Mouse (Mus musculus): ENCODE data around the gene Magix. TPM values are rescaled to one million over a fixed set of nuclear protein-coding genes. Genes with fewer than 3 reads are reported as not detected.

Magix gene
- polyA plus RNA-seq, 1 experiment from 2014 or later: 0.09 TPM

GRCm38 (mm10) chrX:7672739-7673138 lies 8.3 kb downstream of the Magix start:
- Histone ChIP-seq H3K4me2 (no peak overlapping the region), H3K36me3 (ENCODE audit: poor library complexity, severe bottlenecking) (no peaks in the 10 kb centered on the region), H3K4me1 (no peaks in the 10 kb centered on the region), H3K4me3 (no peak overlapping the region), H3K27me3 (no peaks in the 10 kb centered on the region), H3K9ac (no peak overlapping the region), H3K9me3 (replicated peaks) (no peaks in the 10 kb centered on the region; the same call in none of the 2 replicates), H3K27ac (no peak overlapping the region)
- WGBS: 66% methylated on average over 6 of the region's 6 CpGs
- no peak for ATAC-seq

DNA sequence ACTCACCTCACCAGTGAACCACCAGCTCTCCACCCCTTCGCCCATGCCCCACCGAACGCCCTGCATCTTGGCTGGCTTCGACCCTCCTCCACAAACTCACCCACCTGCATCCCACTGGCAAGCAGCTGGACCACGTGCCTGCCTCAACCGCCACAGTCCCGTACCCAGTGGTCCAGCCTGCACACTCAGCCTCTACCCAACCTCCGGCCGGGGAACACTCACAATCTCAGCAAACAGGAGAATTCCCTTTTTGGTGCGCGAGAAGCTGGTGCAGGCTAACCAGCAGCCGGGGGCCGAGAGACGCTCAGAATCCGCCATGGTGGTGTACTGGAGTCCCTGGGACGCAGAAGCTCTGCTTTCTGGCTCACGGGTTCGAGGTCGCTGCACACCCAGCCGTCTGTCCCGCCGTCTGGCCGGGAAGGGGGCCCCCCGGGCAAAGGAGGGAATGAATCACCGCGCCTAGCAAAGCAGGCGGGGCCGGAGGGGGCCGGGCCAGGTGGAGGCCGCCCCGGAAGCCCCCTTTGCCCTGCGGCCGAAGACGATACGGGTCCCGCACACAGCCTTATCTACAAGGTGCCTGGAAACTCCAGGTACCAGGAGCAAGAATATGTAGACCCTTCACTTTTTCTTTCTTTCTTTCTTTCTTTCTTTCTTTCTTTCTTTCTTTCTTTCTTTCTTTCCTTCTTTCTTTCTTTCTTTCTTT lies 10.0 kb downstream of the Magix start, which contains the start of gene Plp2:
Gene Plp2 (minus strand): TSS at position 470 of the 703 bp plus-strand sequence.
- peak within 1 kb of the TSS; percentile 65 for H3K27ac ChIP-seq
- no peaks in the 10 kb centered on the region; the same call in 1 of the 2 replicates for H3K9me3 ChIP-seq (replicated peaks)
- H3K27me3 ChIP-seq: no peaks in the 10 kb centered on the region
- no peaks in the 10 kb centered on the region for H3K4me1 ChIP-seq
- WGBS: 18% methylated on average over 20 of the region's 36 CpGs
- H3K36me3 ChIP-seq (ENCODE audit: poor library complexity, severe bottlenecking): peaks cover 8% of the 10 kb centered on the region; the same call in 1 of the 2 replicates
- peak within 1 kb of the TSS; percentile 43 for H3K4me3 ChIP-seq
- peak within 1 kb of the TSS; percentile 59 for H3K9ac ChIP-seq
- peak within 1 kb of the TSS; percentile 58 for H3K4me2 ChIP-seq
- ATAC-seq: peak; percentile 72

DNA sequence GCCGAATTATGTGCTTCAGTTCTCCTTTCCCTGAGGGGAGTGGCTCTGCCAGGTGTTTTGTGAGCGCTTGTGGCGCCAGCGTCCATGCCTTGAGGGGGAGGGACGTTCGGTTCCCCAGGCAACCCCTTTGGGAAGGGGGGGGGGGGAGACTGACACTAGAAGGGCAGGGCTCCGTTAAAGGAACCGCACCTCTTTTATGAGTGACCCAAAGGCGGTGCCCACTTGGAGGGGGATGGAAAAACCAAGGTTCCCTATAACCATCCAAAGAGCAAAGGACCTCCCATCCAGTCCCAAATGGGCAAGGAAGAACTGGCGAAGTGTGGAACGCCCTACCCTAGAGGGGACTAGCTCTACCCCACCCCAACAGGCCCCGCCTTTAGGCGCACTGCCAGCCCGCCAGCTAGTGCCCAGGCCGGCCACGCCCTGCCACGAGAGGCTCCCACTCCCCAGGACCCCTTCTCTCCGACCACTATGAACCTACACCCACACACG lies 10.6 kb downstream of the Magix start:
- H3K9me3 ChIP-seq (replicated peaks): no peaks in the 10 kb centered on the region; the same call in 1 of the 2 replicates
- ATAC-seq: peak; percentile 81
- peak overlapping the region; percentile 59 for H3K9ac ChIP-seq
- peak overlapping the region; percentile 58 for H3K4me2 ChIP-seq
- peak overlapping the region; percentile 43 for H3K4me3 ChIP-seq
- H3K36me3 ChIP-seq (ENCODE audit: poor library complexity, severe bottlenecking): peaks cover 8% of the 10 kb centered on the region; the same call in 1 of the 2 replicates
- WGBS: 20% methylated on average over 19 of the region's 19 CpGs
- peak overlapping the region; percentile 65 for H3K27ac ChIP-seq
- H3K4me1 ChIP-seq: no peaks in the 10 kb centered on the region
- no peaks in the 10 kb centered on the region for H3K27me3 ChIP-seq

- 76% methylated on average over 21 of the region's 21 CpGs for WGBS
- no peak overlapping the region for H3K4me3 ChIP-seq
- no peak for ATAC-seq
- no peaks in the 10 kb centered on the region for H3K9me3 ChIP-seq (replicated peaks)
- H3K27ac ChIP-seq: no peak overlapping the region
- H3K27me3 ChIP-seq: no peaks in the 10 kb centered on the region
- no peak overlapping the region for H3K4me2 ChIP-seq
- H3K4me1 ChIP-seq: no peaks in the 10 kb centered on the region
- no peak overlapping the region for H3K9ac ChIP-seq
- H3K36me3 ChIP-seq (ENCODE audit: poor library complexity, severe bottlenecking): peaks cover 8% of the 10 kb centered on the region; the same call in 1 of the 2 replicates
Observed at GRCm38 (mm10) chrX:7665739-7666502, 15.1 kb downstream of the Magix start.

DNA sequence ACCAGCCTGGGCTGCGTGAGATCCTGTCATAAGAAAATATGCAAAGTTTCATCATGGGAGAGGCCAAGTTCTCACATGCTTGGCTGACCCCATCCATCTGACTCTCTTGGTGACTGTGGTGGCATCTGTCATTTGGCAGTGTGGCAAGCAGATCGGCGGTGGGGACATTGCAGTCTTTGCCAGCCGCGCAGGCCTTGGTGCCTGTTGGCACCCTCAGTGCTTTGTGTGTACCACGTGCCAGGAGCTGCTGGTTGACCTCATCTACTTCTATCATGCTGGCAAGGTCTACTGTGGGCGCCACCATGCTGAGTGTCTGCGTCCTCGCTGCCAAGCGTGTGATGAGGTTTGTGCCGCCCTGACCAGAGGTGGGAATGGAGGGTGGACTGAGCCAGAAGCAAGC lies 16.3 kb downstream of the Magix start:
- H3K9me3 ChIP-seq (replicated peaks): no peaks in the 10 kb centered on the region
- 87% methylated on average over 11 of the region's 11 CpGs for WGBS
- ATAC-seq: no peak

DNA sequence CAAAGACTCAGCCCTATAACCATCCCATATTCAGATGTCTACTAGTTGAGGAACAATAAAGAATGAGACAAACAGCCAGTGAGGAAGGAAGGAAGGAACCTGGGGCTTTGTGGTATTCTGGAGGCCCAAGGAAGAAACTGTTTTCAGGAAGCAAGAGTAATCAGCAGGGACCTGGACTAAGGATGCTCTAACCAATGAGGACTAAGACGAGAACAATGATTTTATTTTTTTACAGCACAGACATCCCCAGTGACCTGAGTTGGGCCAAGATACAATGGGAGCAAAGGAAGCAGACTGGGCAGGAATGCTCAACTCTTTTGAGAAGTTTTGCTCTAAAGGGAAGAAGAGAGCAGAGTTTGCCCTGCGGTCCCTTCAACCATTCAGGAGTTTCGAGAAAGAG lies 18.1 kb downstream of the Magix start:
- no peaks in the 10 kb centered on the region for H3K27me3 ChIP-seq
- H3K4me1 ChIP-seq: 0 out of 2 replicates have a peak, but pooled peaks cover 9% of the 10 kb centered on the region
- H3K9me3 ChIP-seq (replicated peaks): no peaks in the 10 kb centered on the region
- WGBS: 92% methylated on average over 3 of the region's 3 CpGs
- H3K4me2 ChIP-seq: no peak overlapping the region
- peaks cover 8% of the 10 kb centered on the region; the same call in 1 of the 2 replicates for H3K36me3 ChIP-seq (ENCODE audit: poor library complexity, severe bottlenecking)
- no peak overlapping the region for H3K27ac ChIP-seq
- no peak overlapping the region for H3K4me3 ChIP-seq
- H3K9ac ChIP-seq: no peak overlapping the region
- no peak for ATAC-seq

More for the DNA sequence above, 16.3 kb downstream of the Magix start:
- Histone ChIP-seq H3K27ac (no peak overlapping the region), H3K4me1 (no peaks in the 10 kb centered on the region), H3K36me3 (ENCODE audit: poor library complexity, severe bottlenecking) (peaks cover 8% of the 10 kb centered on the region; the same call in 1 of the 2 replicates), H3K4me2 (no peak overlapping the region), H3K4me3 (no peak overlapping the region), H3K27me3 (no peaks in the 10 kb centered on the region), H3K9ac (no peak overlapping the region)

- no peak overlapping the region for H3K4me3 ChIP-seq
- H3K36me3 ChIP-seq (ENCODE audit: poor library complexity, severe bottlenecking): no peaks in the 10 kb centered on the region
- 0 out of 2 replicates have a peak, but pooled peaks cover 10% of the 10 kb centered on the region for H3K4me1 ChIP-seq
- no peak overlapping the region for H3K4me2 ChIP-seq
- H3K27ac ChIP-seq: no peak overlapping the region
- no peak for ATAC-seq
- H3K9ac ChIP-seq: no peak overlapping the region
- no peaks in the 10 kb centered on the region for H3K27me3 ChIP-seq
- WGBS: 74% methylated on average over 4 of the region's 4 CpGs
- H3K9me3 ChIP-seq (replicated peaks): no peaks in the 10 kb centered on the region
Observed at GRCm38 (mm10) chrX:7661086-7661485, 20.0 kb downstream of the Magix start.

- Histone ChIP-seq H3K4me1 (0 out of 2 replicates have a peak, but pooled peaks cover 10% of the 10 kb centered on the region), H3K27ac (no peak overlapping the region), H3K9me3 (replicated peaks) (no peaks in the 10 kb centered on the region), H3K4me3 (no peak overlapping the region), H3K36me3 (ENCODE audit: poor library complexity, severe bottlenecking) (no peaks in the 10 kb centered on the region), H3K9ac (no peak overlapping the region), H3K27me3 (no peaks in the 10 kb centered on the region), H3K4me2 (peak overlapping the region; percentile 53; the same call in 1 of the 2 replicates)
- WGBS: 55% methylated on average over 11 of the region's 11 CpGs
- ATAC-seq: 0 out of 2 replicates have a peak, but pooled peaks have one; percentile 16
Observed at GRCm38 (mm10) chrX:7658785-7659589, 22.1 kb downstream of the Magix start.

DNA sequence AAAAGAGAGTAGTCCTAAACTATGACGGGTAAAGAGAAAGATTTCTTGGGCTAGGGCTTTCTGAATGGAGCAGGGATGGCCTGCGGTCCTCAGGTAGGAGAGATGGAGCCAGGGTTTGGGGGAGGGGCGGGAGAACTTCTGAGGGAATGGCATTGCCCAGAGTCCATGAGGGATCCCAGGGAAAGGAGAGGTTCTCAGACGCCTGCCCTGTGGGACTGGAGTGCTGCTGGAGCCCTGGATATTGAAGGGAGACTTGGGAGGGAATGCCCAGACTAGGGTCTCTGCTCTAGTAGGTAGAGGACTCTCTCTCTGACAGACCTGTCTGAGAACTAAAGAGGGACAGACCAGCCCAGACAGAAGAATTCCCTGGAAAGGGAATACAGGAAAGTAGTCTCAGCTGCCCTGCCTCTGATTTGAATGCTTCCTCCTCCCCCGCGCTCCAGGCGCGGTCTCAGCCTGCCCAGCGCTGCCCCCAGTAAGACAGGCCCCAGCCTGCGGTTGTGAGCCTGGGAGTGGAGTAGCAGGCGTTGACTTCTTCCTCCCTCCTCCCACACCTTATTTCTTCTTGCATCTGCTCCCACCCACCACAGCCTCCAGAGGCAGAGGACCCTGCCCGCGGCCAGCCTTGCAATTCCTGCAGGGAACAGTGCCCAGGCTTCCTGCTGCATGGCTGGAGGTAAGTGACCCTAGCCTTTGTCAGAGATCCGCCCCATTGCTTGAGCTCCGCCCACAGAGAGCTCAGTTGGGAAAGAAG lies 22.8 kb downstream of the Magix start:
- WGBS: 19% methylated on average over 9 of the region's 15 CpGs
- Histone ChIP-seq H3K4me1 (0 out of 2 replicates have a peak, but pooled peaks cover 10% of the 10 kb centered on the region), H3K36me3 (ENCODE audit: poor library complexity, severe bottlenecking) (no peaks in the 10 kb centered on the region), H3K4me2 (peak overlapping the region; percentile 53), H3K9me3 (replicated peaks) (no peaks in the 10 kb centered on the region), H3K9ac (no peak overlapping the region), H3K27me3 (no peaks in the 10 kb centered on the region), H3K4me3 (no peak overlapping the region), H3K27ac (no peak overlapping the region)
- 0 out of 2 replicates have a peak, but pooled peaks have one; percentile 13 for ATAC-seq

GRCm38 (mm10) chrX:7657221-7657639 lies 23.8 kb downstream of the Magix start, which contains the start of gene Prickle3:
TSS of gene Prickle3 (plus strand) at chrX:7657260.
- no peak for ATAC-seq
- Histone ChIP-seq H3K27me3 (no peaks in the 10 kb centered on the region), H3K36me3 (ENCODE audit: poor library complexity, severe bottlenecking) (no peaks in the 10 kb centered on the region), H3K4me3 (peak within 1 kb of the TSS; percentile 31), H3K4me1 (0 out of 2 replicates have a peak, but pooled peaks cover 10% of the 10 kb centered on the region), H3K4me2 (peak within 1 kb of the TSS; percentile 53), H3K9ac (peak within 1 kb of the TSS; percentile 55), H3K9me3 (replicated peaks) (no peaks in the 10 kb centered on the region), H3K27ac (no peak within 1 kb of the TSS)
- WGBS: 14% methylated on average over 26 of the region's 26 CpGs
